Mouse (Mus musculus) testis, adult 2 months (tissue): ENCODE results near the gene Slitrk1.

ENCODE experiments used
- CTCF ChIP-seq: fragments of 200-500 bp; IDR thresholded peaks from 2 replicates; pipeline ENCODE4 v1.5.1; 2012; ENCODE audit warnings: low read depth, mild to moderate bottlenecking, inconsistent platforms, low read length, moderate library complexity; ENCODE audit not compliant: control insufficient read depth, insufficient read depth, insufficient replicate concordance
- POLR2A ChIP-seq: fragments of 200-500 bp; IDR thresholded peaks from 2 replicates; pipeline ENCODE4 v1.6.1; 2012; ENCODE audit warnings: low read depth, mild to moderate bottlenecking, inconsistent platforms, low read length, moderate library complexity; ENCODE audit not compliant: control insufficient read depth

GRCm38 (mm10) chr14:108935777-108936176 lies 21.8 kb upstream of the Slitrk1 start:
- TF ChIP-seq CTCF: no peak
- no peak for TF ChIP-seq POLR2A
